Mouse (Mus musculus): ENCODE data around the gene Prkar1a.

Gene Prkar1a

DNA sequence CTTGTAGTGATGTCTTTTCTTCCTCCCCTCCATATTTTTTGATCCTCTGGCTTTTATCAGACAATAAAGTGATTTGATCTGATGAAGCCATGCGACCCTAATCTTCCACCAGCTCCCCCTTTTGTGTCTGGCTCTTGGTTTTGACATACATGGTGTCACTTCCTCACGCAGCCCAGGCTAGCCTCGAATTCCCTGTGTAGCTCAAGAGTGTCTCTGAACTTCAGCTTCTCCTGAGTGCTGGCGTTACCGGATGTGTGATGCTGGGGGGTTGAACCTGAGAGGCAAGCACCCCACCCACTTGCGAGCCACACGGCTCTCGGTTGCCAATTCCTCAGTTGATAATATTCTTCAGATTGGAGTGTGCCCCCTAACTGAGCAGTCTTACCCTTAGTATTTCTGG is 23.2 kb downstream of the Prkar1a start:
- no peak for DNase-seq (ENCODE audit: low read depth, low spot score)

DNA sequence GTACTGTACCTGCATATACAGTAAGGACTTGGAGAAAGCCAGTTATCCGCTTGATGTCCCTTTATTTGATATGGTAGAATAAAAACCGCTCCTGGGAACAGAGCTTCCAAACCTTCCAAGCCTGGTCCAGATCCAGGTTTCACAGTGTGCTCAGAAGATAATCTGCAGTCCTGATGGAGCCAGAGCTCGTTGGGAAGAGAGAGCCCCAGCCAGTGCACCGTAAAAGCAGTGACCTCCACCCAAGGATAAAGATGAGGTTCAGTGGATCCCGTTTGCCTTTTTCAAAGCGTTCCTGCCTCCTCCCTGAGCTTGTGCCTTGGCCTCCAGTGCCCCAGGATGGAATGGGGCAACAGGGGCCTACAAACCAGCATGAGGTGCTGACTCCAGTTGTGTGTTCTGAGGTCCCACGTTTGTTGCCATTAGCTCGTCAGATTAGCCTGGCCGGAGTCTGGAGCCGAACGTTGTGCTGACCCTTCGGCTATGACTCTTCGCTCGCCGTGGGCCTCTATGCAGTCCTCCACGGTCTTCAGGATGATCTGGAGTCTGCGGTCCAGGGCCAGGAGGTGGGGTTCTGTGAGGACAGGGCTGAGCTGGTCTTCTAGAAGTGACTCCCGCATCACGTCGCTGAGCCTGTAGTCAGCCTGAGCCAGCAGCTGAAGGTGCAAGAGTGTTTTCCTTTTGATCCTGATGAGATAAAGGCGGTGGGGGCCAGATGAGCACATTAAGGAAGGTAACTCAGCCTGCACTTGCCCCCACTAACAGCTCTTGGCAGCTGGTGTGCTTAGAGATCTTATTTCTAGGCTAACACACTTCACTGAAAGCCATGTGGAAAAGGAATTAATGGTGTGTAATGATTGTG is 23.9 kb downstream of the Prkar1a start:
- no peak for DNase-seq (ENCODE audit: low read depth, low spot score)

DNA sequence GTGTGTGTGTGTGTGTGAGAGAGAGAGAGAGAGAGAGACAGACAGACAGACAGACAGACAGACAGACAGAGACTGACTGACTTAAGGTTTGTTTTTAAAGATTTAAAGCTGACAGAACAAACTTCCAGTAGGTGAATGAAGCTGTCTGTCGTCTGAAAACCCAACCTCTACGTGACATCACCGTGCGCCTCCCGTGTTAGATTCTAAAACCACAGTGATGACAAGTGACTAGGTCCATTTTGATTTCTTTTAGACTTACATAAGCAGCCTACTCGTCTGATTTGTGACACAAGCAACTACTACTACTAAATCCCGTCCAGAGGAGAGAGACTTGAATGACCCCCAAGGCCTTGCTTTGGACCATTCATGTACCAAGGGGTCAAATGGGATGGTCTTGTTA is 24.5 kb downstream of the Prkar1a start:
- peak; percentile 58 for DNase-seq (ENCODE audit: low read depth, low spot score)

DNA sequence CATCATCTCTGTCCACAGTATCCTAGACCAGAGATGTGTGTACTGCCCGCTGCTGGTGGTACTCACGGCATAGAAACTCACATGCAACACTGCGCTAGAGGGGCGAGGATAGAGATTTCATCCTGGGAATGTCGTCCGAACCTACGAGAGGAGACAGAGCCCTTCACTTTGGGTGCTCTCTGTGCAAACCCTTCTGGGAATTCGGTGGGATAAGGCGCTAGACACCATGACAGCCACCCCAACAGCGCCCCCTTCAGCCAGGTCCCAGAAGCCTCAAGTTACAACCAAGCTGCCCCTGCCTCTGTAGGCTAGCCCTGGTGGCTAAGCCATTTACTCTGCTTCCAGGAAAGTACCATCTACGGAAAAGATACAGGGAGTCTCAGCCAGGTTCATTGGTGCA is 25.3 kb downstream of the Prkar1a start:
- DNase-seq (ENCODE audit: low read depth, low spot score), result no peak

DNA sequence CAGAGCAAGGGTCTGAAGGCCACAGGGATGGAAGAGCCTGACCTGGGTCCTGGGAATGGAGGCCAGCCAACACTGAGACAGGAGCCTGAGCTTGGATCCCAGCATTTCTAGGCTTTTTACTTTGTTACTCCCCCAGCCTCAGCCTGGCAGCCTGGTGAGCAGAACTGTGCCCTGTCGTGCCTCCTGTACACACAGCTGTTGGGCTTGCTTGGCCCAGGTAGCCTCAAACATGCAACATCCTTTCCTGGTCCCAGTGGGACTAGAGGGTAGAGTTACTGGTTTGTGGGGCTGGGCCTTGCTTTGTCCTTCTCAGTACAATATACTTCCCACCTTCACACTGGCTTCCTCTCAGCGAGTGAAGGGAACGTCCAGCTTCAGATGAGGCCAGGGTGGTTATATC is 26.0 kb downstream of the Prkar1a start:
- no peak for DNase-seq (ENCODE audit: low read depth, low spot score)

DNA sequence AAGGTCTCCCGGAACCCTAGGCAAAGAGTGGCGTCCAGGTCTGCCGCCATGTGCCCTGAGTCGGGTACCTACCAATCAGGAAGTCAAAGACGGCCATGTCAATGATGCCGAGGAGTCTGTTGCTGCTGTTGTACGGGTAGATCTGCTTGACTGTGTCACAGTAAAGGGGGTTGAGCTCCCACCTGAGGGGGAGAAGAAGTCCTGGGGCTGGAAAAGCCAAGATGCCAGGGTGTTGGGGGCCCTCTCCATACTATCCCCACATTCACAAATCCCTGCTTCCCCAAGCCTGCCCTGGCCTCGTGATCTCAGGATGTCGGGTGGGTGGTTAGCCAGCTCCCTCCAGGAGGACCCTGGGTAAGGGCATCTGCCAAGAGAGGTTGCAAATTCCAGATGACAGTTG is 26.6 kb downstream of the Prkar1a start:
- DNase-seq (ENCODE audit: low read depth, low spot score), result no peak

DNA sequence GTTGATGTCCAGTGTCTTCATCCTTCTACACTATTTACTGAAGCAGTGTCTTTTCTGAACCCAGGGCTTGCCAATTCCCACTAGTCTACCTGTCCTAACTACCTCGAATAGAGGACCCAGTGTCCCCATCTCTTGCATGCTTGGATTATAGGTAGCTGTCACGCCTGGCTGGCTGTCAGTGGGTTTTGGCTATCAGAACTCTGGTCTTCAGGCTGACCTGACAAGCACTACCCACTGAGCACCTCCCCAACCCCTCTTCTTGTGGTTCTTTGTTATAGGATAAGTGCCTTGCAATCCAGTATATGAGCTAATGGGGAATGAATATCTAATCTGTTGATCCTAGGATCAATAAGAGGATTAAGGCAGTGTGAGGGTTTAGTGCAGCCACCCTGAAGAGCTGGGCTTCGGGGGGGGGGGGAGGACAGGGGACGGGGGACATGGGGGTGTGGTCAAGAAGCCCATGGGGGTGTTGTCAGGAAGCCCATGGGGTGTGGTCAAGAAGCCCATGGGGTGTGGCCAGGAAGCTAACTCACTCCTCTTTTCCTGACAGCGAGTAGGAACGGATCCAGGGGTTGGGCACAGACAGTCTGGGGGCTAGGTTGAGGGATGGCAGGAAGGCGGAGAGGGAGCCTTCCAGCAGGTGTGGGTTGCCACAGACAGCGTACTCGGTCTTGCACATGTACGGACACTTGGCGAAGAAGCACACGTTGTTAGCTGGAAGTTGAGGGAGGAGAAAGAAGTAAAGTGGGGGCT is 27.6 kb downstream of the Prkar1a start:
- no peak for DNase-seq (ENCODE audit: low read depth, low spot score)

DNA sequence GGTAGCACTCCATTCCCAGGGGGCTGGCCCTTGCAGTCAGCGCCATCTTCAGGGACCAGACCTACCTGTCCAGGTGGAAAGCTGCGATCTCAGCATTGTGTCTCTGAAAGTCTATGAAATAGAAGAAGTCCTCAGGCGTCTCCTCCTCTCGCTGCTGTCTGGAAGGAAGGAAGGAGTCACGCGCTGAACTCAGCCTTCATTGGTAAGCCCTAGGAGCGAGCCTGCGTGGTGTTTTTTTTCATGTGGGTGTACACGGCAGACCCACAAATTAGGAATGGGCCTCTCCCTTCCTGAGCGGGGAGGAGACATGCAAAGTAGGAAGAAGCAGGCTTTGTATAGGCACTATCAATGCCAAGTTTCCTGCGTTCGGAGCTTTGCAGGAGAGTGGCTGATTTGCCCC is 29.1 kb downstream of the Prkar1a start:
- DNase-seq (ENCODE audit: low read depth, low spot score), result no peak

DNA sequence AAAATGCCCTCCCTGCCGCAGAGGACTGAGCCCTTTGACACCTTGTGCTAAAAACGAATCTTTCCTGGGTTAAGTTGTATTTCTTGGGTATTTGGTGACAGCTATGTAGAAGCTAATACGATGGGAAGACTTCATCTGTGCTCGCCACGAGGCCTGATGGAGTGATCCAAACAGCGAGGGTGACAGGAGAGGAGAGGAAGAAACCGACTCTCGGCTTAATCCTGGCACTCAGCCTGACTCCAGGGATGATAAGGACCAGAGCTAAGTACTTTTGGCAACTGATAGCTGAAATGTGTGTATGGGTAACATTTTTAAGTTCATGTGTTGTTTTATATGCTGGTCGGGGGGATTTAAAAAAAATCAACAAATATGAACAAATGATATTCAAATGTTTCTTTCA is 31.7 kb downstream of the Prkar1a start:
- no peak for DNase-seq (ENCODE audit: low read depth, low spot score)

DNA sequence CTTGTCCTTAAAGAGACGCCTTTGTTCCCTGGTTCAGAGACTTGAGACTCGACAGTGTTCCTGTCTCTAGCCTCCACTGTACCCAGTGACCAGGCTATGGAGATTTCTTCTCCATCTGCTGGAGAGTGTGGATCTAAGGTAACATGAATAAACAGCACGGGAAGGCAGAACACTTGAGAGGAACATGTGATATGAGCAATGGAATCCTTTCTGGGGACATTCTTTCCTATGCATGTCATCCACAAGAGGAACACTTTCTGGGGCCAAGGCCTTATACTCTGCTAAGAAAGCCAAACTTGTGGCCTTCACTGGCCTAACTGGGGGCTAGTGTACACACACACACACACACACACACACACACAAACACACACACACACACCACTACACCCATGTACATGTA is 32.4 kb downstream of the Prkar1a start:
- peak; percentile 61 for DNase-seq (ENCODE audit: low read depth, low spot score)

DNA sequence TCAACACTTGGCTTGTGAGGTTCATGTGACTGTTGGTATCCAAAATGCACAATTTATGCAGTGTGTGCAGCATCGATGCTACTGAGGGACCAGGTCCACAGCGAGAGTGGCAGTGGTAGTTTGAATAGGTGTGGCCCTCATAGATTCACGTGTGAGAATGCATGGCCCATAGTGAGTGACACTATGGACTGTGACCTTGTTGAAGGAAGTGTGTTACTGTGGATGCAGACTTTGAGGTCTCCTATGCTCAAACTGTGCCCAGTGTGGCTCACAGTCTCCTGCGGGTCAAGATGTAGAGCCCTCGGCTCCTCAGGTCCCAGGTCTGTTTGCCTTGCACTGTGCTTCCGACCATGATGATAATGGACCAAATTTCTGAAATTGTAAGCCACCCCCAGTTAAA is 33.0 kb downstream of the Prkar1a start:
- no peak for DNase-seq (ENCODE audit: low read depth, low spot score)

DNA sequence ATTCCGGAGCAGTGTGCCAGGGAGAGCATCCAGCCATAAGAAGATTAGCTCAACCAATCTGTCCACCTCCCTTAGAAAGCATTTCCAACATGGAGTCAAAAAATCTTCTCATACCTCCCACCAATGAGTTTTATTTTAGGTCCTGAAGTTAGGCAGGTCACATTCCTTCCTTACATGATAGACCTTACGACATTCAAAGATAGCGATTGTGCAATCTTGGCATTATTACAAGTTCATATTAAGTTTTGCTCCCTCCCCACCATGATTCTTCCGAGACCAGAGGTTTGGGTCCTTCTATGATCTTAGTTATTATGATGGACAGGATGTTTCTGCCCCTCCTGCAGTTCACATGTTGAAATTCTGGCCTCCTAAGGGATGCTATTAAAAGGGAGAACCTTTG is 40.3 kb downstream of the Prkar1a start:
- no peak for DNase-seq (ENCODE audit: low read depth, low spot score)

DNA sequence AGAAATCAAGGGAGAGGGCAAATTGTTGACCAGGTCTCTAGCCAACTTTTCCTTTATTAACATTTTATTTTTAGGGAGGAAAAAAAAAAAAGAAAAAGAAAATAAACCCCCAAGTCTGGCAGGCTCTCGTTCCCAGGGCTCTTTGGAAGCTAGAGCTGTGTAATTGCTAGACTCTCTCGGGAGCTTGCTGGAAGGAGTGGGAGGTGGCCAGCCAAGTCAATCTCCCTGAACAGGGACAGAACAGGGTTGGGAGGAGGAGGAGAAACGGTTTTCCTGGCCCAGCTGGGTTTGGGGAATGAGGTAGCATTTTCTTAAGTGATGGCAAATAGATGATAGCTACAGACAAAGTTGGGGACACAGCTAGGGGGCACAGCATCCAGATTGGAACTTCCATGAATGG is 43.5 kb downstream of the Prkar1a start:
- DNase-seq (ENCODE audit: low read depth, low spot score), result no peak

DNA sequence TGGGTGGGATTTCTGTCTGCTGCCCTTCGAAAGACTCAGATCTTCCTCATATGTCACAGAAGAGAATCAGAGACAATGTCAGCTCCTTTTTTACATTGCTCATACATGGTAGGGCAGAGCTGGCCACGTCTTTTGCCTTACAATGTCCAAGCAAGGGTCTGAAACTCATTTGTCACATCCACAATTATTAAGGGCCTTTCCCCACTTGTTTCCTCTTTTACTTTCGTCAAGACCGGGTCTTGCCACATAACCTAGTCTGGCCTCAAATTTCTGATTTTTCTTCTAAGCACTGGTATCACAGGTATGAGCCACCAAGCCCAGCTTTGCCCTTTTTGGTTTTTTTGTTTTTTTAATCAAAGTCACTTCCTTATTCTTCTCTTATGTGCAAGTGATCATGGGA is 47.3 kb downstream of the Prkar1a start:
- no peak for DNase-seq (ENCODE audit: low read depth, low spot score)

DNA sequence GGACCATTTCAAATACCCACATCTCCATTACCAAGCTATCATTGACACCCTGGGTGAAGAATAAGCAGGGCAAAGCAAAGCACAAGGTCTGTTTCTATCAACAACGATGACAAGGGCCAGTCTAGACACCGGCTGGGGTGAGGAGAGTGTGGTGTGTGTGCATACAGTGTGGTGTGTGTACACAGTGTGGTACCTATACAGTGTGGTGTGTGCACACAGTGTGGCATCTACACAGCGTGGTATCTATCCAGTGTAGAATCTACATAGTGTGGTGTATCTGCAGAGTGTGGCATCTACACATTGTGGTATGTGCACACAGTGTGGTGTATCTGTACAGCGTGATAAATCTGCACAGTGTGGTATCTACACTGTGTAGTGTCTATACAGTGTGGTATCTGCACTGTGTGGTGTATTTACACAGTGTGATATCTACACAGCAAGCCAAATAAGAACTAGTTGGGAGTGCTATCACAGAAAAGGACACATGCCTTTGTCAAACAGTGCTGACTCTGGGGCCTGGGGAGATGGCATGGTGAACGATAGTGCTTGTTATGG is 48.0 kb downstream of the Prkar1a start:
- DNase-seq (ENCODE audit: low read depth, low spot score), result no peak

DNA sequence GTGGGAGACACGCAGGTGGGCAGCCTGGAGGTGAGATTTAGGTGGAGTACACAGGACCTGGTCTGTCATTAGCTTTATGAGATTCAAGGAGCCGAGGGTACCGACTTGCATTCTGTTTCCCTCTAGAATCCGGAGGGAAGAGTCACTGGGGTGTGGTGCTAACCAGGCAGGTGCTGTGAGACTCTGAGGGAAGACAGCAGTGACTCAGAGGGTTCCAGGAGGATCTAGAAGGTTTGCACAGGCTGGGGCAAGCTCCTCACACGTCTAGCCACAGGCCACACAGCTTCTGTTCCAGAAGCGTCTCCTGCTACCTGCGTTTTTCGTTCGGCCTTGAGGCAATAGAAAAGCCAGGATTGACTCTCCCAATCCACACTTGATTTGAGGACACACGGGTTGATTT is 49.5 kb downstream of the Prkar1a start:
- DNase-seq (ENCODE audit: low read depth, low spot score), result no peak

DNA sequence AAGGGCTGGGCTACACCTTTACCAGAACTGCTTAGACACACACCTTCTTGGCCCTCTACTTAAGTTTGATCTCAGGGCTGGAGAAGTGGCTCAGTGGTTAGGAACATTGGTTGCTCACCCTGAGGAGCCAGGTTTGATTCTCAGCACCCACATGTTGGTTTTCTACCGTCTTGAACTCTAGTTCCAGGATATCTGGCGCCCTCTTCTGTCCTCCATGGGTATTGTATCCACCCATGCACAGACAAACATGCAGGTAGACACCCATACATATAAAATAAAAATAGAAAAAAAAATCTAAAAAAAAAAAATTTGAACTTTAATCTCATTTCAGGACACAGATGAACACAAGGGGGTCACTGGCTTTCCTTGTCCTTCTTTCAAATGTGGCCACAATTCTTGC is 50.6 kb downstream of the Prkar1a start:
- no peak for DNase-seq (ENCODE audit: low read depth, low spot score)

DNA sequence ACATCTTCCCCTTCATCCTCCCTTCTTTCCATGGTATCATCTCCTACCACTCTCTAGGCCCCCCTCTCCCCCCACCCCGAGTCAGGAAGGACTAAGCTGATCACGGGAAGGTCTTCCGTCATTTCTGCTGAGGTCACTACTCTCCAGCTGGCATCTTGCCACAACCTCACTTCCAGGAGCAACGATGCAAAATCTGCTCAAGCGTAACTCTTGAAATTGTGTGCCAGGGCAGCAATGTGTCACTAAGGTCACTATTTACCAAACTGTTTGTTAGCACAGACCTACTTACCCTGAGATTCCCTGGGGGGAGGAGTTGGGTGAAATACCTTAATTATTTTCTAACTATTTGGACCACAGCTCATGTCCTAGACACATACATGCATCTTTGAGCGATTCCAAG is 51.6 kb downstream of the Prkar1a start:
- DNase-seq (ENCODE audit: low read depth, low spot score), result no peak

DNA sequence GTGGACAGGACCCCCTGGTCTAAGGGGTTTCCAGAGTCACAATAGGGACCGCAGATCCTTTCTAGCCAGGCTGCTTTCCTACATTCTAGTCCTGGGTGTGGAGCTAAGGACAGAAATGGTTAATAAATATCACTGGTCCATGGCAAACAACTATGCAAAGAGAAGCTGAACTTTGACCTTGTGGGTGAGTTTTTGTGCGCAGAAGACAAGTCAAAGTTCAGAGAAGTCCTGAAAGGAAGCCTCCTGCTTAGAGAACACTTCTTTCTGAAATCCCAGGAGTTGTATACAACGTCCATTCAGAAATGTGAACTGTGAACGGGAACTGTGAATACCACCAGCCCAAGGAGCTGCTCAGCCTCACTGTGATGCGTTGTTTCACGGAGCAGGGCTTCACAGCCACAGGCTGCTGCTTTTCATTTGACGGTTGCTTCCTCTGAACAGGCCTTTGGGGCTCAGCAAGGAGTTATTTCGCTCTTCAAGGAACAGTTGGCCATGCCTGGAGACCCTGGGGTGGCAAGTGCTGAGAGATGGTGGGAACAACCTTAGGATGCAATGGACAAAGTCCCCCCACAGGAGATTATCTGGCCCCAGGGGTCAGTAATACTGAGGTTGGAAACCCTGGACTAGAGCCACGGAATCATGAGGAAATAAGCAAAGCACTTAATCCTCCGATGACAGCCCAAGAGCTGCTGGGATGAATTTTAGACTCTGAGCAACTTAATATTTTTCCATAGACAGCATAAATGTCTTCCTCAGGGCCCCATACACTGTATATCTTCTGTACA is 53.0 kb downstream of the Prkar1a start:
- no peak for DNase-seq (ENCODE audit: low read depth, low spot score)

DNA sequence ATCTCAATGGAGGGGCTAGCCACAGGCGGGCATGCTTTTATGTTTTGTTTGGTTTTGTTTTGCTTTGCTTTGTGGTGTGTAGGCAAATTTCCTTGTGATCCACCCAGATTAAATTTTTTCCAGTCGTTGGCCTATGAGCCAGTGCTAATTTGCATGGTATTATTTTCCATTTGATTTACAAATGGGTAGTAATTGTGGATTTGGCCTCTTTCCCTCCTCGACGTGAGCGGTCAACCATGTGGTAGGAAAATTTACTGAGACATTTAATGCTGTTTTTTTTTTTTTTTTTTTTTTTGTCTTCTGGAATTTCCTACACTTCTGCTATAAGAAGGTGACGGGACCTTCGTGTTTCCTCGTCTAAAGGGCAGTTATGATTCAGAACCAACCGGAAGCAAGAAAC is 54.6 kb downstream of the Prkar1a start:
- no peak for DNase-seq (ENCODE audit: low read depth, low spot score)

DNA sequence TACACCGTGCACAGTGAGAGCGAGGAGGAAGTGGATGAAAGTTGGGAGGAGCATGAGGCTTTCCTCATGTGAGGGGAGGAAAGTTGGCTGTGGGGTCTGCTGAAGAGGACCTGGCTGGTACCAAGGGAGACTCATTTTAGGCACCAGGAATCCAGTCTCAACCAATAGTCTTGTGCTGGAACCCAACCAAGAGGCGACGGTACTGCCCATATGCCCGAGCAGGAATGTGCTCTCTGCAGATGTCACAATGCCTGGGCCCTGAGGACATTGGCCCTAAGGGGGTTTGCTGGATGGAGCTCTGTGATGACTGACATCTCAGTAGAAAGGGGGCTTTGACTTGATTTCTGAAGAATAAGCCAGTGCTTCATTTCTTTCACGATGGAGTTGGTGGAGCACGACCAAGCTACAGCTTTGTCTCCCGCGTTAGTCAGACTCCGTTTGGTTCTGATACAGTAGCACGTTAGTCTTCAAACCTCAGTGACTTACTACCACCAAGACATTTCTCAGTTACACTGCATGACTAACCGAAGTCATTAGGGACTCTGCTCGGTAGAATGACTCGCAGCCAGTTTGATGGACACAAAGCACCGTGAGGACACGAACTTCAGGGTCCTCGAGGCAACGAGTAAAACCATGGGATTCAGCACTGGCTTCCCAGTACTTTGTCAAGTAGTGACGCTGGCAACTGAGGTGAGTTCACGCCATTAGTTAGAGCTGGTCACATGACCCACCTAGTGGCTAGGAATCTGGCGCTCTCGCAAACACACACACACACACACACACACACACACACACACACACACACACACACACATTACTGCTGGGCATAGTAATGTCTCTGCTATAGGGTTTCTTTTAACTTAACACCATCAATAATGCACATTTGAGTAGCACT is 55.4 kb downstream of the Prkar1a start:
- peak; percentile 36 for DNase-seq (ENCODE audit: low read depth, low spot score)

Measured in 3T3-L1 (cell line).